Mouse (Mus musculus): ENCODE measurements around the gene Naxe. TPM values are rescaled to one million over a fixed set of nuclear protein-coding genes. Genes with fewer than 3 reads are reported as not detected.

Naxe gene
- 118 and 120 TPM in 2 replicates for polyA plus RNA-seq (2012; rRNA removed)

- no peaks in the 10 kb centered on the region for H3K27me3 ChIP-seq (ENCODE audit: control insufficient read depth, insufficient read depth, low read length)
- peak; percentile 85 to 89 for DNase-seq
- peak within 1 kb of the TSS; percentile 58; the same call in 1 of the 2 replicates for H3K27ac ChIP-seq (ENCODE audit: insufficient read depth, low read length)
- H3K4me3 ChIP-seq (replicated peaks; ENCODE audit: insufficient read depth, low read depth, low read length): peak within 1 kb of the TSS; percentile 63
- H3K4me1 ChIP-seq (ENCODE audit: control insufficient read depth, insufficient read depth, low read length): peaks cover 5% of the 10 kb centered on the region; the same call in 1 of the 2 replicates
- under 1% methylated on average over 60 of the region's 60 CpGs for WGBS
- TF ChIP-seq POLR2A (IDR thresholded peaks at IDR 0.05; ENCODE audit: borderline replicate concordance, insufficient read depth, low read length) (peak; percentile 95), CTCF (IDR thresholded peaks at IDR 0.05; ENCODE audit: borderline replicate concordance, insufficient read depth, low read depth, low read length) (no peak)
Observed at GRCm38 (mm10) chr3:88057902-88058696, at the start of gene Naxe. Naxe (minus strand) TSS chr3:88058495.

DNA sequence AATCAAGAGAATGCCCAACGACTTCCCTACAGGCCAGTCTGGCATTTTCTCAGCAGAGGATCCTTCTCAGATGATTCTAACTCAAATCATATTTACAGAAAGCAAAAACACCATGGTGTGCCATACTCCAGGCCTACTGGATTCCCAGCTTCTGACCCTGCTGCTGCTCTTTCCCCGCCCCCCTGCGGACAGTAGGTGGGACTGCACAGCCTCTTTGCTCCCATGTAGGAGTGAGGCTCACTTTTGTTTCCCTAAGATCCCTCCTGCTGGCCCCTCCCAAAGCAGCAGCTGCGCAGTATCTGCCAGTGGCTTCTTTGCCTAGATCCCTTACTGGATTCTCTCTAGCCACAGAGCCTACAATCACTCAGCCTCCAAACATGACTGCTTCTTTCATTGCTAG, 47.8 kb upstream of the Naxe start:
- DNase-seq: no peak
- H3K27ac ChIP-seq (ENCODE audit: insufficient read depth, low read length): no peak overlapping the region
- 88% methylated on average over 4 of the region's 4 CpGs for WGBS

GRCm38 (mm10) chr3:88102611-88103010, 44.3 kb upstream of the Naxe start:
- H3K4me3 ChIP-seq (replicated peaks; ENCODE audit: insufficient read depth, low read depth, low read length): no peak overlapping the region
- WGBS: 82% methylated on average over 6 of the region's 6 CpGs
- no peak overlapping the region for H3K27ac ChIP-seq (ENCODE audit: insufficient read depth, low read length)
- TF ChIP-seq CTCF (IDR thresholded peaks at IDR 0.05; ENCODE audit: borderline replicate concordance, insufficient read depth, low read depth, low read length) (no peak), POLR2A (IDR thresholded peaks at IDR 0.05; ENCODE audit: borderline replicate concordance, insufficient read depth, low read length) (no peak)
- no peaks in the 10 kb centered on the region for H3K4me1 ChIP-seq (ENCODE audit: control insufficient read depth, insufficient read depth, low read length)
- DNase-seq: no peak
- H3K27me3 ChIP-seq (ENCODE audit: control insufficient read depth, insufficient read depth, low read length): no peaks in the 10 kb centered on the region

More for the DNA sequence above, 47.8 kb upstream of the Naxe start:
- Histone ChIP-seq H3K4me3 (replicated peaks; ENCODE audit: insufficient read depth, low read depth, low read length) (no peak overlapping the region), H3K4me1 (ENCODE audit: control insufficient read depth, insufficient read depth, low read length) (no peaks in the 10 kb centered on the region), H3K27me3 (ENCODE audit: control insufficient read depth, insufficient read depth, low read length) (no peaks in the 10 kb centered on the region)
- TF ChIP-seq POLR2A (IDR thresholded peaks at IDR 0.05; ENCODE audit: borderline replicate concordance, insufficient read depth, low read length) (no peak), CTCF (IDR thresholded peaks at IDR 0.05; ENCODE audit: borderline replicate concordance, insufficient read depth, low read depth, low read length) (no peak)

DNA sequence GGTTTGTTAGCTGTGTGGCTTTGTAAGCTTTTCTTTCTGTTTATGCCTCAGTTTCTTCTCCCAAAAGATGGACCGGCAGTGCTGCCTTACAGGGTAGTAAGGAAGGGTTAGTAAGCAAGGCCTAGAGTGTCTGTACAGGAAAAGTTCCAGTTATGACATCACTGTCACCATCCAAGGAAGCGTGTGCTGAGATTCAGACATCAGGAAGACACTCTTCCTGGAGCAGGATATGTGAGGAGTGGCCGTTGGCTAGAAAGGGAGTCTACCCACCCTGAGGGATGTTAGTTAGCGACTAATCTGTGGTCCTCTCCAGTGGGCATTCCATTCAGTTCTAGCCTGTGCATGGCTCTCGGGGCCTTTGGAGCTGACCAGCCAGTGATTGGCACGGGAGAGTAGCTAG, 43.9 kb upstream of the Naxe start:
- 93% methylated on average over 6 of the region's 6 CpGs for WGBS

DNA sequence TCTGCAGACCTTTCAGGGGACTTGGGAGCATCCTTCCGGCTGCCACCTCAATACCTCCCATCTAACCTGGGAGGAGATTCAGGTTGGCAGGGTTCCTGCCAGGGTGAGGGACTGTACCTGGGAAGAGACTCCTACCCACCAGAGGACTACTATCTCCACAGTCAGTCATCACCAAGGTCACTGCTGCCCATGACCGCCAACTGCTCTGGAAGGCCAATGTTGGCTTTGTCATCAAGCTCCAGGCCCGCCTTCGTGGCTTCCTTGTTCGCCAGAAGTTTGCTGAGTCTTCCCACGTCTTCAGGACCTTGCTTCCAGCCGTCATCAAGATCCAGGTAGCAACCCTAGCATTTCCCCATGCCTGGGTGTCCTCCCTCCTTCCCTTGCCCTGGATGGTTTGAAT, 43.4 kb upstream of the Naxe start:
- H3K27me3 ChIP-seq (ENCODE audit: control insufficient read depth, insufficient read depth, low read length): no peaks in the 10 kb centered on the region
- H3K4me3 ChIP-seq (replicated peaks; ENCODE audit: insufficient read depth, low read depth, low read length): no peak overlapping the region
- H3K4me1 ChIP-seq (ENCODE audit: control insufficient read depth, insufficient read depth, low read length): no peaks in the 10 kb centered on the region
- DNase-seq: no peak
- TF ChIP-seq POLR2A (IDR thresholded peaks at IDR 0.05; ENCODE audit: borderline replicate concordance, insufficient read depth, low read length) (no peak), CTCF (IDR thresholded peaks at IDR 0.05; ENCODE audit: borderline replicate concordance, insufficient read depth, low read depth, low read length) (no peak)
- H3K27ac ChIP-seq (ENCODE audit: insufficient read depth, low read length): no peak overlapping the region
- WGBS: 95% methylated on average over 7 of the region's 7 CpGs

More for the DNA sequence above, 43.9 kb upstream of the Naxe start:
- H3K4me1 ChIP-seq (ENCODE audit: control insufficient read depth, insufficient read depth, low read length): no peaks in the 10 kb centered on the region
- DNase-seq: no peak
- TF ChIP-seq POLR2A (IDR thresholded peaks at IDR 0.05; ENCODE audit: borderline replicate concordance, insufficient read depth, low read length) (no peak), CTCF (IDR thresholded peaks at IDR 0.05; ENCODE audit: borderline replicate concordance, insufficient read depth, low read depth, low read length) (no peak)
- no peak overlapping the region for H3K4me3 ChIP-seq (replicated peaks; ENCODE audit: insufficient read depth, low read depth, low read length)
- no peak overlapping the region for H3K27ac ChIP-seq (ENCODE audit: insufficient read depth, low read length)
- H3K27me3 ChIP-seq (ENCODE audit: control insufficient read depth, insufficient read depth, low read length): no peaks in the 10 kb centered on the region

DNA sequence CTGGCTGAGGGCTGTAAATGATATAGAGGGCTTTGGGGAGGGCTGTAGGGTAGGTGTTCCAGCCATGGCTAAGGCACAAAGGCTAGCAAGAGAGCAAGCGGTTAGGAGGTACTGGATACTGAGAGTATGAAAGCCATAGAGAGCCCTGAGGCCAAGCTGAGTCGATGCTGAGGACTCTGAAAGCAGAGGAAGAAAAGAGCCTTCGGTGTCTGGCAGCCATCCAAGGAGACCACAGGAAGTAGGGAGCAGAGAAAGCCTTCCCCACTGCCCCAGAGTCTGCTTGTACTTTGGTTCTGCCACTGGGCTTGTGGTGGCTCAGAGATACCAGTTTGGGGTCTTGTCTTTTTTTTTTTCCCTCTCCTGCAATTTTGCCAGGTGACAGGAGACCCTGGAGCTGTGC, 42.0 kb upstream of the Naxe start:
- no peak overlapping the region for H3K27ac ChIP-seq (ENCODE audit: insufficient read depth, low read length)
- WGBS: 34% methylated on average over 3 of the region's 3 CpGs
- no peak for DNase-seq
- no peak overlapping the region for H3K4me3 ChIP-seq (replicated peaks; ENCODE audit: insufficient read depth, low read depth, low read length)
- no peak for TF ChIP-seq CTCF (IDR thresholded peaks at IDR 0.05; ENCODE audit: borderline replicate concordance, insufficient read depth, low read depth, low read length)
- TF ChIP-seq POLR2A (IDR thresholded peaks at IDR 0.05; ENCODE audit: borderline replicate concordance, insufficient read depth, low read length): no peak
- no peaks in the 10 kb centered on the region for H3K4me1 ChIP-seq (ENCODE audit: control insufficient read depth, insufficient read depth, low read length)
- no peaks in the 10 kb centered on the region for H3K27me3 ChIP-seq (ENCODE audit: control insufficient read depth, insufficient read depth, low read length)

DNA sequence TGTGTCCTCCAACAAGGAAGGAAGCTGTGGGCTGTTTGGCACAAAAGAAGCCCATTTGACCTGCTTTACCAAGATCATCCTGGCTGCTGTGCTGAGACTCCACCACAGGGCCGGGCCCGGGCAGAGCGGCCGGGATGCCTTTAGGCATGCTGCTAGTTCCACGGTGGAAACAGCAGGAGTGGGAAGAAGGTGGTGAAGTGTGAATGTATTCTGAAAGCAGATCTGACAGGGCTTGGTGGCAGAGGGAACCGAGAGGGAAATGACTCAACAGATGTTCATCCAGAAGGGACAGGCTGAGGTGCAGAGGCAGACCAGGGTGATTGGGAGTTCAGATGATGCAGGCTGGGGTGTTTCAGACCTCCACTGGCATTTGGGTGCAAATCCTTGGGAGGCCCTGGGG, 39.4 kb upstream of the Naxe start:
- Histone ChIP-seq H3K4me3 (replicated peaks; ENCODE audit: insufficient read depth, low read depth, low read length) (no peak overlapping the region), H3K27ac (ENCODE audit: insufficient read depth, low read length) (no peak overlapping the region), H3K27me3 (ENCODE audit: control insufficient read depth, insufficient read depth, low read length) (no peaks in the 10 kb centered on the region), H3K4me1 (ENCODE audit: control insufficient read depth, insufficient read depth, low read length) (no peaks in the 10 kb centered on the region)
- DNase-seq: no peak
- 77% methylated on average over 6 of the region's 6 CpGs for WGBS
- TF ChIP-seq POLR2A (IDR thresholded peaks at IDR 0.05; ENCODE audit: borderline replicate concordance, insufficient read depth, low read length) (no peak), CTCF (IDR thresholded peaks at IDR 0.05; ENCODE audit: borderline replicate concordance, insufficient read depth, low read depth, low read length) (no peak)

DNA sequence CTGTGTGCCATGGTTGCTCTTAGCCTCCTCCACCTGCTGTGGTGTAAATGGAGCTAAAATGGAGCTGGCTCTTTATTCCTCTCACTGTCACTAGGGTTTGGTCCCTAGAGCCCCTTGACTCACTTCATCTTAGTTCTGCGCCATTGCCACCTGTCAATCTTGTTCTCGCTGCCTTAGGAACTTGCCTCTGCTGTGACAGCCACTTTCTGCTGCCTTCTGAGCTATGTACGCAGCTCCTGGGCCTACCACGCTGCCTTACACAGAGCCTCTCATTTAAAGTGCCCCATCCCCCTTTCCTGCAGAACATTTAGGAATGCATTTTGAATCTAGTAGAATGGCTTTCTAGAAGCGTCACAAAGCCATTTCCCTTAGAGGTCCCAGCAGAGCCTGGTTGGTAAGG, 35.8 kb upstream of the Naxe start:
- H3K27ac ChIP-seq (ENCODE audit: insufficient read depth, low read length): no peak overlapping the region
- no peak for TF ChIP-seq POLR2A (IDR thresholded peaks at IDR 0.05; ENCODE audit: borderline replicate concordance, insufficient read depth, low read length)
- DNase-seq: no peak
- no peak overlapping the region for H3K4me3 ChIP-seq (replicated peaks; ENCODE audit: insufficient read depth, low read depth, low read length)
- H3K27me3 ChIP-seq (ENCODE audit: control insufficient read depth, insufficient read depth, low read length): no peaks in the 10 kb centered on the region
- 79% methylated on average over 5 of the region's 5 CpGs for WGBS
- no peaks in the 10 kb centered on the region for H3K4me1 ChIP-seq (ENCODE audit: control insufficient read depth, insufficient read depth, low read length)

Measured in cerebellum, adult 2 months (tissue).